Mouse (Mus musculus) forebrain, embryonic 12.5 days (tissue): ENCODE data around the gene Olfr129. TPM values are rescaled to one million over a fixed set of nuclear protein-coding genes. Genes with fewer than 3 reads are reported as not detected.

Source experiments
- ATAC-seq: fragments of 200-750 bp; cut with Nextera tagmentation; 2 replicates; pipeline ENCODE4 v1.8.0; 2017; ENCODE audit warnings: moderate TSS enrichment; ENCODE audit not compliant: low FRiP score
- H3K27ac ChIP-seq: fragments of 300-500 bp; sonication (generic); 2 replicates; pipeline ENCODE4 v1.5.1; 2016; ENCODE audit warnings: mild to moderate bottlenecking
- H3K27me3 ChIP-seq: fragments of 300-500 bp; sonication (generic); 2 replicates; pipeline ENCODE4 v1.6.1; 2016; ENCODE audit warnings: mild to moderate bottlenecking
- H3K36me3 ChIP-seq: fragments of 300-500 bp; sonication (generic); replicated peaks from 2 replicates; pipeline ENCODE4 v1.6.1; 2016; ENCODE audit warnings: mild to moderate bottlenecking
- H3K4me1 ChIP-seq: fragments of 300-500 bp; sonication (generic); 2 replicates; pipeline ENCODE4 v1.6.1; 2016
- H3K4me2 ChIP-seq: fragments of 300-500 bp; sonication (generic); 2 replicates; pipeline ENCODE4 v1.6.1; 2016; ENCODE audit warnings: mild to moderate bottlenecking, moderate library complexity
- H3K4me3 ChIP-seq: fragments of 300-500 bp; sonication (generic); replicated peaks from 2 replicates; pipeline ENCODE4 v1.5.1; 2016; ENCODE audit warnings: mild to moderate bottlenecking
- H3K9ac ChIP-seq: fragments of 300-500 bp; sonication (generic); 2 replicates; pipeline ENCODE4 v1.6.1; 2016; ENCODE audit warnings: mild to moderate bottlenecking
- H3K9me3 ChIP-seq: fragments of 300-500 bp; sonication (generic); 2 replicates; pipeline ENCODE4 v1.6.1; 2016
- WGBS: fragments of 180-500 bp; shearing (Covaris S2); methylation state at CpG from one replicate; pipeline ENCODE4 v1.1.7; 2016; 5-methylcytosine and 5-hydroxymethylcytosine counted together
- polyA plus RNA-seq: library from polyadenylated mRNA; unstranded; fragments of >200 nt; fragmentation: Nextera tagmentation; extraction: Ambion mirVana; gene quantifications from 2 replicates; pipeline ENCODE4 v1.2.1, GENCODE M21; 2016

Olfr129 gene
- polyA plus RNA-seq: 0.05 TPM in 1 of 2 replicates, not detected in the other

DNA sequence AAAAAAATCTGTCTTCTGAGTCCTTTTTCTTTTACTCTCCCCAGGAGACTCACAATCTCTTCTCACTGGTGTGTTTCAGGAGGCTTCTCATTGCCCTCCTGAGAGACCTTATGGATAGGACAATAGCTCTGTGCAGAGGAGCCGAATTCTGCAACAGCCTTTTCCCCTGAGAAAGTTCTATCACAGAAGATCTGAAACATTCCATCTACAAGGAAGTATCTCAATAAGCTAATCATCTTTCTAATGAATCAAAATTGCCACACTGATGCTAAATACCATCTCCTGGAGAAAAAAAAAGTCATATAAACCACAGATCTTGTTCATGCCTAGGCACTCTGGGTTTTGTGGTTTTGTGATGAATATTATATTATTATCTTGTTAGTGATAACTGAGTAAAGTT lies at the start of gene Olfr129:
TSS of gene Olfr129 (minus strand) at position 101 of the 400 bp plus-strand sequence.
- Histone ChIP-seq H3K9ac (no peak within 1 kb of the TSS), H3K36me3 (no peaks in the 10 kb centered on the region), H3K4me3 (no peak within 1 kb of the TSS), H3K27me3 (no peaks in the 10 kb centered on the region), H3K4me1 (no peaks in the 10 kb centered on the region), H3K4me2 (no peak within 1 kb of the TSS), H3K27ac (no peak within 1 kb of the TSS), H3K9me3 (no peaks in the 10 kb centered on the region)
- no peak for ATAC-seq
- WGBS: 74% methylated on average over 1 of the region's 1 CpGs

DNA sequence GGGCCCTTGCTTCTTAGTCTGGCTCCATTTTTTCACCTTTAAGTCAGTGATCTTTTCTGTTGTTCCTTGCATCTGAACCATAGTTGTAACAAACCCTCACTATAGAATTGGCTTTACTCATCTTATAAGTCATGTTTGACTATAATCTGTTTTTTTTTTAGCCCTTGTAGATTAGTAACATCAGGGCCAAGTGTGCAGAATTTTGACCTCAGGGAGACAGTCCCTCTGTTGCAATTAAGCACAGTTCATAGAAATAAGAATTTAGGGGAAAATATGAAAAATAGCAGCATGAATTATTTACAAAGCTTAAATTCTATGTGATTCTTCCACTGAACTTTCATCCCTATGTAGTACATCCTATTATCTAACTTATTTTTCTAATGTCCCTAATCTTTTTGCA lies 28.7 kb upstream of the Olfr129 start, which contains the start of gene Olfr131:
TSS of gene Olfr131 (minus strand) at position 101 of the 400 bp plus-strand sequence.
- H3K27ac ChIP-seq: no peak within 1 kb of the TSS
- H3K4me1 ChIP-seq: no peaks in the 10 kb centered on the region
- H3K4me3 ChIP-seq: no peak within 1 kb of the TSS

DNA sequence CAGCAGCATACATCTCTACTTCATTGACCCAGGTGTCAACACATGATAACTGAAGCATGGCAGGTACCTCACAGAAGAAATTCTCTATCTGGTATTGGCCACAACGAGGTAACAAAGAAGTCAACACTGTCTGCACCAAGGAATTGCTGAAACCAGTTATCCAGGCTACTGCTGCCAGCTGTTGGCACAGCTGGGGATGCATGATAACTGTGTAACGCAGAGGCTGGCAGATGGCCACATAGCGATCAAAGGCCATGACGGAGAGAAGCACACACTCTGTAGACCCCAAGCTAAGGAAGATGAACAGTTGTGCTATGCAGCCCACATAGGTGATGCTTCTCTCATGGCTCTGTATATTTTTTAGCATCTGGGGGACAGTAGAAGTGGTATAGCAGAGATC lies 22.5 kb upstream of the Olfr129 start:
- WGBS: 93% methylated on average over 4 of the region's 4 CpGs
- Histone ChIP-seq H3K9ac (no peak overlapping the region), H3K27me3 (no peaks in the 10 kb centered on the region), H3K36me3 (no peaks in the 10 kb centered on the region), H3K4me1 (no peaks in the 10 kb centered on the region), H3K27ac (no peak overlapping the region), H3K4me3 (no peak overlapping the region), H3K9me3 (no peaks in the 10 kb centered on the region), H3K4me2 (no peak overlapping the region)
- ATAC-seq: no peak

More for the DNA sequence above, 28.7 kb upstream of the Olfr129 start, which contains the start of gene Olfr131:
- Histone ChIP-seq H3K9ac (no peak within 1 kb of the TSS), H3K36me3 (no peaks in the 10 kb centered on the region), H3K9me3 (no peaks in the 10 kb centered on the region), H3K4me2 (no peak within 1 kb of the TSS), H3K27me3 (no peaks in the 10 kb centered on the region)
- ATAC-seq: no peak

DNA sequence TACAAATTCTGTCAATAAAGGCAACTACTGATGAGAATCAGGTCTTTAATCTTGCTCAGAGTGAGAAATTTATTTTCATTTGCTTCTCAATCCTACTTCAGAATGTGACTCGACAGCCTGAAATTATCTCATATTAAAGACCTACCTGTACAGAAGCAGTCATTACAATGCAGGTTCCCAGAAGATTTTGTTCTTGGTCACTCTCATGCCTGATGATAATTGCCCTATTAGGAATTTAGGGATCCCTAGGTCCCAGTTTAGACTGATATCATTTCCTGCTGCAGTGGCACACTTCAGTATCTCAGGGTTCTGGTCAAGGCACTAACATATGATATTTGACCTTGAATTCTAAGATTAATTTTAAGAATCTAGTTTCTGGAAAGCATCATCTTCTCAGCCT lies 3.7 kb upstream of the Olfr129 start, which contains the start of gene Olfr130:
TSS of gene Olfr130 (plus strand) at position 301 of the 400 bp plus-strand sequence.
- Histone ChIP-seq H3K27me3 (no peaks in the 10 kb centered on the region), H3K4me3 (no peak within 1 kb of the TSS), H3K9me3 (no peaks in the 10 kb centered on the region), H3K4me2 (no peak within 1 kb of the TSS), H3K36me3 (no peaks in the 10 kb centered on the region), H3K27ac (no peak within 1 kb of the TSS), H3K4me1 (no peaks in the 10 kb centered on the region), H3K9ac (no peak within 1 kb of the TSS)
- ATAC-seq: no peak
- WGBS: 93% methylated on average over 1 of the region's 1 CpGs

DNA sequence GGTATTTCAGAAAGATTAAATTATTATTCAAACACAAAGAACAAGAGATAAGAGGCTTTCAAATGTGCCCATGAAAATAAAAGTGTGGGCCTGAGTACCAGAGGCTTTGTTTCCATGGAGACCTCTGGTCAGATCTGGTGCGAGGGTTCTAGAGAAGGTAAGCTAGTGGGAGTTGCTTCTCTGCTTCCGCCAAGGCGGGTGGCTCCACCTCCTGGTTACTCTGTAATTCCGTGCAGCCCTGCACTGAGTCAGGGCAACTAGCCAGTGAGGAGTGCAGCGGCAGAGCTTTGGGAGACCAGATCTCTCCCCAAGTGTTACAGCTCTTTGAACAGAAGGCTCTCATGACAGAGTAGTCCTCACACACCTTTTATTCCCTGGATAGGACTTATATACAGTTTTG lies 33.6 kb downstream of the Olfr129 start:
- H3K36me3 ChIP-seq: no peaks in the 10 kb centered on the region
- H3K4me1 ChIP-seq: no peaks in the 10 kb centered on the region
- no peaks in the 10 kb centered on the region for H3K27me3 ChIP-seq
- H3K9ac ChIP-seq: no peak overlapping the region
- H3K27ac ChIP-seq: no peak overlapping the region
- H3K4me2 ChIP-seq: no peak overlapping the region
- WGBS: 22% methylated on average over 5 of the region's 5 CpGs
- ATAC-seq: no peak
- no peaks in the 10 kb centered on the region for H3K9me3 ChIP-seq
- H3K4me3 ChIP-seq: no peak overlapping the region

DNA sequence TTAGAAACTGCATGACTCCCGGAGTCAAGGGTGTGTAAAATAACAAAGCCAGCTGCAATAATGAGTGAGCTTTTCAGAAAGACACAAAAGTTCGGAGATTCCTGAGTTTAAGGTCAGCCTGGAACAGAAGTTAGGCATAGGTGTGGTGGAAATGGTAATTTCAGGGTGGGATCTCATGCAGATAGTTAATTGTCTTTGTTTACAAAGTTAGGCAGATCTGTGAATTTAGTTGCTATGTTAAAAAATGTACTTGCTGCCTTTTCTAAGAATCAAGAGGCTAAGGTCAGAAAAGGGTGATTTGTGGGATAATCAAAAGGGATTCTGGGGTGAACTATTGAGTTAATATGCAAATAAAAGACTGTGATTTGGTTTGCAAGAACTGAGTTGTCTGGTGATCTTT lies 43.5 kb downstream of the Olfr129 start:
- Histone ChIP-seq H3K9me3 (no peaks in the 10 kb centered on the region; the same call in 1 of the 2 replicates), H3K4me1 (no peaks in the 10 kb centered on the region), H3K4me3 (no peak overlapping the region), H3K27me3 (no peaks in the 10 kb centered on the region), H3K4me2 (no peak overlapping the region), H3K36me3 (no peaks in the 10 kb centered on the region), H3K9ac (no peak overlapping the region), H3K27ac (no peak overlapping the region)
- WGBS: 72% methylated on average over 2 of the region's 2 CpGs
- ATAC-seq: no peak

DNA sequence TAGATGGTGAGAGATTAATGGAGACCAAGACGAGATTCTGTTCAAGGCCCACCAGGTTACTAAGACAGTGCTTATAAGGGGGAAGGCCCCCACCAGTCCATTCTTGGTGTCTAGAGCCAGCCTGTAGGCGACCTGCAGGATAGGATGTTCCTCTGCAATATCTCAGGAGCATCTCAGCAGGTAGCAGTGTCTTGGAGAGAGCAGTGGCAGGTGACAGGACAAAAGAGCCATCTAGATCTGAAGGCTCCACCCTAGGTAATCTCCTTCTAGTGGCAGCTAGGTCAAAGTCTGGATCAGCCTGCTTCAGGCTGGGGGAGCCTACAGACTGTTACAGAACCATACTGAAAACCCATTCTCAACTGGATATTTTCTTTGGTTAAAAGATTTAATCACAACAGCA lies 54.9 kb downstream of the Olfr129 start:
- Histone ChIP-seq H3K4me3 (no peak overlapping the region), H3K27me3 (no peaks in the 10 kb centered on the region), H3K4me2 (no peak overlapping the region), H3K36me3 (no peaks in the 10 kb centered on the region), H3K4me1 (no peaks in the 10 kb centered on the region), H3K27ac (no peak overlapping the region), H3K9me3 (no peaks in the 10 kb centered on the region), H3K9ac (no peak overlapping the region)
- WGBS: 79% methylated on average over 2 of the region's 2 CpGs
- ATAC-seq: no peak

Other genes starting within 250 kb of the Olfr129 start
- not detected in 2 replicates for gene Olfr125, start 227.1 kb downstream of the Olfr129 start, polyA plus RNA-seq
- not detected in 2 replicates for gene Olfr126, start 212.6 kb downstream of the Olfr129 start, polyA plus RNA-seq
- gene Olfr127, start 159.6 kb downstream of the Olfr129 start, polyA plus RNA-seq: not detected in 2 replicates
- not detected in 2 replicates for gene Olfr128, start 139.5 kb downstream of the Olfr129 start, polyA plus RNA-seq
- not detected in 2 replicates for gene Olfr761, start 107.0 kb downstream of the Olfr129 start, polyA plus RNA-seq
- gene Olfr130, start 3.8 kb upstream of the Olfr129 start, polyA plus RNA-seq: not detected in 2 replicates
- not detected in 2 replicates for gene Olfr131, start 28.6 kb upstream of the Olfr129 start, polyA plus RNA-seq
- not detected in 2 replicates for gene Olfr132, start 74.4 kb upstream of the Olfr129 start, polyA plus RNA-seq
- not detected in 2 replicates for gene Olfr133, start 85.2 kb upstream of the Olfr129 start, polyA plus RNA-seq
- not detected in 2 replicates for gene Olfr134, start 111.3 kb upstream of the Olfr129 start, polyA plus RNA-seq
- gene Olfr135, start 144.3 kb upstream of the Olfr129 start, polyA plus RNA-seq: not detected in 2 replicates
- gene Olfr138, start 201.0 kb upstream of the Olfr129 start, polyA plus RNA-seq: not detected in 2 replicates
- not detected in 2 replicates for gene Olfr137, start 247.5 kb upstream of the Olfr129 start, polyA plus RNA-seq